Mouse (Mus musculus) testis, adult 2 months (tissue): ENCODE measurements at regions not wholly inside any gene's neighbourhood (a gene's known extent, or its start where the extent isn't known, plus 50 kb on each side); places are given as distances from the start of the nearest gene placed in this dataset.

Experiments
- CTCF ChIP-seq: fragments of 200-500 bp; IDR thresholded peaks from 2 replicates; pipeline ENCODE4 v1.5.1; 2012; ENCODE audit warnings: low read depth, mild to moderate bottlenecking, inconsistent platforms, low read length, moderate library complexity; ENCODE audit not compliant: control insufficient read depth, insufficient read depth, insufficient replicate concordance
- POLR2A ChIP-seq: fragments of 200-500 bp; IDR thresholded peaks from 2 replicates; pipeline ENCODE4 v1.6.1; 2012; ENCODE audit warnings: low read depth, mild to moderate bottlenecking, inconsistent platforms, low read length, moderate library complexity; ENCODE audit not compliant: control insufficient read depth

DNA sequence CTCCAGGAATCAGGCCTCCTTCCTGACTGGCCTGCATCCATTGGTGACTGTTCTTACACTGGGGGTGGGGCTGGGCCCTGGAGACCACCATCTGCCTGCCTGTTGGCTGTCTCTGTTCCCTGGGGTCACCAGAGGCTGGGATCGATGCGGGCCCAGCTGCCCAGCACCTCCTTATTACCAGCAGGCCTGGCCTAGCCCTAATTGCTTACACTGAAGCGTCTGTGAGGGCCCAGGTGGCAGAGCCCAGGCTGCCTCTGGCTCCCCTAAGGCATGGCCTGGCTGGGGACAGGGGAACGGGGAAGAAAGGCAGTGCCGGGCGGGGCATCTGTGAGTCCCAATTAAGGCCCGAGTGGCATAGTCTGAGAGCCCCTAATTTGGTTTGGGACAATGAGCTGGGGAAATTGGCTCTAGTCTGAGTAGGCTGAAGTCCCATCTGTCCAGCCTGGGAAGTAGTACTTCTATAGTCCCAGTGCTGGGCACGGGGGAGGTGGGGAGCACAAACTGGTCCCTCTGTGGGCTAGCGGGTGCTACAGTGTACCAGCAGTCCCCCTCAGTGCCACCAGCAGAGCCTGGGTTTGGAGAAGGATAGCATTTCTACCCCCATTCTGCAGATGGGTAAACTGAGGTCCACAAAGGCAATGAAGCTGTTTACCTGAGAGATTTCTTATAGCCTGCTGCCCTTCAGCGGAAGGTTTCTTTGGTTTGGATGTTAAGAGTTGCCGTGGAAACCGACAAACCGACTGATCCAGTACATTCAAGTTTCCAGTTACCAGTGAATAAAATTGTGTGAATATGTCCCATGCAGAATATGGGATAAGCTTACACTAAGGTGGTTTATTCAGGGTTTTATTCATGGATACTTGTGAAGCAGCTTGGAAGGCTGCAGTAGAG, 121.6 kb downstream of the Mn1 start:
- TF ChIP-seq CTCF (no peak), POLR2A (no peak)
